Mouse (Mus musculus) limb, embryonic 11.5 days (tissue): ENCODE results near the gene Lap3. TPM values are rescaled to one million over a fixed set of nuclear protein-coding genes. Genes with fewer than 3 reads are reported as not detected.
A peak's percentile ranks its signal among the peaks of the same experiment; 100 is the strongest.

ENCODE experiments used
- ATAC-seq: fragments of 200-750 bp; cut with Nextera tagmentation; 2 replicates; pipeline ENCODE4 v1.8.0; 2017; ENCODE audit warnings: low read depth; ENCODE audit not compliant: insufficient number of reproducible peaks, low FRiP score, low TSS enrichment
- DNase-seq: peaks from one replicate; pipeline ENCODE4 v3.0.0-alpha.2; 2015; ENCODE audit warnings: low spot score
- H3K27ac ChIP-seq: fragments of 300-500 bp; sonication (generic); replicated peaks from 2 replicates; pipeline ENCODE4 v1.5.1; 2014; ENCODE audit warnings: low read depth, mild to moderate bottlenecking, low read length
- H3K27me3 ChIP-seq: fragments of 300-500 bp; sonication (generic); 2 replicates; pipeline ENCODE4 v1.6.1; 2014; ENCODE audit warnings: mild to moderate bottlenecking, low read length, mixed read lengths; ENCODE audit not compliant: control insufficient read depth, insufficient read depth
- H3K36me3 ChIP-seq: fragments of 300-500 bp; sonication (generic); 2 replicates; pipeline ENCODE4 v1.6.1; 2014; ENCODE audit warnings: mild to moderate bottlenecking, low read length, moderate library complexity, mixed read lengths; ENCODE audit not compliant: control insufficient read depth, insufficient read depth
- H3K4me1 ChIP-seq: fragments of 300-500 bp; sonication (generic); 2 replicates; pipeline ENCODE4 v1.6.1; 2014; ENCODE audit warnings: low read length, mixed read lengths; ENCODE audit not compliant: control insufficient read depth, insufficient read depth
- H3K4me2 ChIP-seq: fragments of 300-500 bp; sonication (generic); 2 replicates; pipeline ENCODE4 v1.6.1; 2014; ENCODE audit warnings: low read depth, mild to moderate bottlenecking, moderate library complexity; ENCODE audit not compliant: severe bottlenecking
- H3K4me3 ChIP-seq: fragments of 300-500 bp; sonication (generic); 2 replicates; pipeline ENCODE4 v1.5.1; 2014; ENCODE audit warnings: low read depth, low read length
- H3K9ac ChIP-seq: fragments of 300-500 bp; sonication (generic); 2 replicates; pipeline ENCODE4 v1.6.1; 2014; ENCODE audit warnings: mild to moderate bottlenecking, low read length
- H3K9me3 ChIP-seq: fragments of 300-500 bp; sonication (generic); 2 replicates; pipeline ENCODE4 v1.6.1; 2016; ENCODE audit warnings: low read length; ENCODE audit not compliant: control insufficient read depth
- WGBS: fragments of 180-500 bp; shearing (Covaris S2); extraction: QIAGEN DNeasy Blood & Tissue Kit; methylation state at CpG from one replicate; pipeline ENCODE4 v1.1.7; 2014; 5-methylcytosine and 5-hydroxymethylcytosine counted together
- polyA plus RNA-seq: library from polyadenylated mRNA; unstranded; fragments of >200 nt; fragmentation: Nextera tagmentation; extraction: Ambion mirVana; gene quantifications from 2 replicates; pipeline ENCODE4 v1.2.1, GENCODE M21; 2014

Gene Lap3
- polyA plus RNA-seq, 1 experiment from 2014 or later: 98.3 TPM

DNA sequence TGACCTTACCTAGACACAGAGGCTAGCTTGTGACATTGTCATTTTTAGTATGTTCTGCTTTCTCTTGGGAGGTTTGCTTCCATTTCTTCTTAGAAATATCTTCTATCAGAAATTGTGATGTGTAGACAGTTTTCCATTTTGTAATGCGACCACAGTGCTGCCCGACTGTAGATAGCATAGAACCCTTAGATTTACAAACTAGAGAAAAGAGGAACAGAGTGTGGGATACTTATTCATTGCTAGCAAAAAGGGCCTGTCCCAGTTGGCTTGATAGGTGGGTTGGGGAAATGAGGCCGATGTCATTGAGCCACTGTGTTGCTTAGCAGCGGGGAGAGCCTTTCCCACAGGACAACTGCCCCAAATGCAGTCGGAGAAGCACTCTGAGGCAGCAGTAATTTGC is 4.4 kb downstream of the Lap3 start:
- Histone ChIP-seq H3K9ac (no peak overlapping the region), H3K36me3 (no peaks in the 10 kb centered on the region; the same call in 1 of the 2 replicates), H3K4me3 (no peak overlapping the region), H3K9me3 (no peaks in the 10 kb centered on the region), H3K27me3 (no peaks in the 10 kb centered on the region), H3K4me2 (no peak overlapping the region), H3K27ac (no peak overlapping the region), H3K4me1 (peaks cover 5% of the 10 kb centered on the region; the same call in 1 of the 2 replicates)
- WGBS: 91% methylated on average over 5 of the region's 5 CpGs
- DNase-seq (no peak), ATAC-seq (no peak)

DNA sequence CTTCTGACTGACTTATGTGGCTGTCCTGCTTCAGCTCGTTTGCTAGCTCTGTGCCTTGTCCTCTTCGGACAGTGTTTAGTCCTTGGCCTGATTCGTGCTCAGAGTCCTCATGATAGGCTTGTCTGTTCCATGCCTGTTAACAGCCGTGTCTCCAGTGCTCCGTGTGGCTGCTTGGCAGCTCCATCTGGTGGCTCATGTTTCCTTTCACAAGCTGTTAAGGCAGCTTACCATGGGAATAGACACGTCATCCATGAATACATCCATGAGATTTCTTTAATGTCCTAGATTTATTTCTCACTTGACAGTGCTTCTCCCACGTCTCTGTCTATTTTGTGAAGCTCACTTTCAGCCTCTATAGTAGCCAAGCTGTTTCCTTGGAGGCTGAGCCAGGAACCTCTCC is 16.9 kb downstream of the Lap3 start:
- ATAC-seq: no peak
- H3K4me1 ChIP-seq: no peaks in the 10 kb centered on the region
- 82% methylated on average over 7 of the region's 7 CpGs for WGBS

DNA sequence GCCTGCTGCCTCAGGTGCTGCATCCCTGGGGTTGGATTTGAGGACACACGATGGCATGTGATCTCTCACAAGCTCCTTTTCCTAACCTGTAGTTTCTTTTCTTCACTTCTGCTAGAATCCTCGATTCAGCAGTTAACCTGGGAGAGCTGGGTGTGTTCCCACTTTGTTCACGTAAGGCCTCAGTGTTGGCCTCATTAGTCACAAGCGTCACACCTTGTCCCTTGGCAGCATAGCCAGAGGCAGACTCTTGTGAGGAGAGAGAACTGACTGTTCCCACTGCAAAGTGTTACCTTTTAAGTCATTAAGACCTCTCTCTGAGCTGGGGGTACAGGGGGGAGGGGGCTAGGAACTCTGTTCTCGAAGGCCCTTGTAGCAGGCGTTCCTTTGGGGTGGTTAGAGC is 19.7 kb downstream of the Lap3 start:
- Histone ChIP-seq H3K36me3 (peaks cover 5% of the 10 kb centered on the region; the same call in 1 of the 2 replicates), H3K4me1 (no peaks in the 10 kb centered on the region), H3K9me3 (no peaks in the 10 kb centered on the region), H3K27ac (no peak overlapping the region), H3K27me3 (no peaks in the 10 kb centered on the region), H3K4me2 (no peak overlapping the region), H3K9ac (no peak overlapping the region), H3K4me3 (no peak overlapping the region)
- 90% methylated on average over 6 of the region's 6 CpGs for WGBS
- DNase-seq: no peak
- no peak for ATAC-seq

More for the DNA sequence above, 16.9 kb downstream of the Lap3 start:
- no peak for DNase-seq
- Histone ChIP-seq H3K27ac (no peak overlapping the region), H3K4me3 (no peak overlapping the region), H3K36me3 (peaks cover 6% of the 10 kb centered on the region), H3K4me2 (no peak overlapping the region), H3K9ac (no peak overlapping the region), H3K27me3 (no peaks in the 10 kb centered on the region), H3K9me3 (no peaks in the 10 kb centered on the region)

DNA sequence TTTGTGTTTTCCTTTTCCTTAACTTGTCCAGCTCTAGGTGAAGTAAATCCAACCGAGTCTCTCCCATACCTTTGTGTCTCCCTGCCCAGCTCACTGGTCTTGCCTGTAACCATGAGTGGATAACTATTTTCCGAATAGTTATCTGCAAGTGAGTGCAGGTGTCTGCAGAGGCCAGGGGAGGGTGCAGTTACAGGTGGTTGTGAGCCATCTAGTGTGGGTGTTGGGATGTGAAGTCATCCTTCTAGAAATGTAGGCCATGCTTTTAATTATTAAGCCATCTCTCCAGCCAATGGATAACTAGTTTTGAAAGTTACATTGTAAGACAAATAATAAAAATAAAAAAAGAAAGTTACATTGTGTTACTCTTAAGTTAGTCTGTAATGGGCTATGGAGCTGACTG is 20.3 kb downstream of the Lap3 start:
- Histone ChIP-seq H3K27ac (no peak overlapping the region), H3K9me3 (no peaks in the 10 kb centered on the region), H3K4me2 (no peak overlapping the region), H3K4me3 (no peak overlapping the region), H3K27me3 (no peaks in the 10 kb centered on the region), H3K36me3 (peaks cover 5% of the 10 kb centered on the region; the same call in 1 of the 2 replicates), H3K9ac (no peak overlapping the region), H3K4me1 (no peaks in the 10 kb centered on the region)
- ATAC-seq: no peak
- 87% methylated on average over 2 of the region's 2 CpGs for WGBS
- no peak for DNase-seq

DNA sequence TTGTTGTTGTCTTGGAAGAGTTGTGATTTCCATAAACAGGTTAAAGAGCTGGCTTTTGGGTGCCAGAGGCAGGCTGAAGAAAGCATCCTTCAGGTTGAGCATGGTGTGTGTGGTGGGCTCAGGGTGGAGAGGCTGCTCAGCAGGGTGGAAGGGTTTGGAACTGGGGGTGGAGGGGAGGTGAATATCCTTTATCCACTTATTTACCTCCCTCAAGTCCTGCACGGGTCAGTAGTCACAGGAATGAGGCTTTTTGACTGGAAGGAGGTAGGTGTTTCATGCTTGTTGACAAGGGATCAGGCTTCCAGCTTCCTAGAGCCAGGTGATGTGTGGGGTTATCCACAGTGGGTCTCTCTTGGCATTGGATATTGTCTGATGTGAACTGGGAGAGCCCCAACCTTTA is 21.4 kb downstream of the Lap3 start:
- Histone ChIP-seq H3K4me3 (no peak overlapping the region), H3K27me3 (no peaks in the 10 kb centered on the region), H3K27ac (no peak overlapping the region), H3K4me1 (no peaks in the 10 kb centered on the region), H3K36me3 (peaks cover 5% of the 10 kb centered on the region; the same call in 1 of the 2 replicates), H3K4me2 (no peak overlapping the region), H3K9me3 (no peaks in the 10 kb centered on the region), H3K9ac (no peak overlapping the region)
- WGBS: 83% methylated on average over 1 of the region's 1 CpGs
- no peak for DNase-seq
- no peak for ATAC-seq

DNA sequence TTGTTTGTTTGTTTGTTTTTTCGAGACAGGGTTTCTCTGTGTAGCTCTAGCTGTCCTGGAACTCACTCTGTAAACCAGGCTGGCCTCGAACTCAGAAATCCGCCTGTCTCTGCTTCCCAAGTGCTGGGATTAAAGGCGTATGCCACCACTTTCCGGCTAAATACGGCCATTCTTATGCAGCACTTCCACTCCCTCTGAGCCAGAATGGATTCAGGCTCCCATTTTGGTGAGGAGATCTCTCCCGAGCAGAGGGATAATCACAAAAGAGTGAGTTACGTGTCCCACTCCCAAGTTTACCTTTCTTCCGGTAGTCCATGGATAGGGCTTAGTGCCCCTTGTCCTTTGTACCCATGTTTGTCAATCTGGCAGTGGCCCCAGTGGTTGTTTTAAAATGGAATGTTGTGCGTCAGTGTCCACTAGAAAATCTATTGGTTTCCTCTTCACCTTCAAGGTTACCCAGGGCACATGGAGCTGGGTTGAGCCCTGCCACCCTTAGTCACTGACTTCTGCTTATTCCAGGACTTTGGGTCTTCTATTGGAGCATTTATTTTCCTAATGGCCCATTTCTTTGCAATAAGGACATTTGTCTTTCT is 22.1 kb downstream of the Lap3 start:
- Histone ChIP-seq H3K4me3 (no peak overlapping the region), H3K4me1 (no peaks in the 10 kb centered on the region), H3K27ac (no peak overlapping the region), H3K36me3 (peaks cover 3% of the 10 kb centered on the region; the same call in 1 of the 2 replicates), H3K9ac (no peak overlapping the region), H3K27me3 (no peaks in the 10 kb centered on the region), H3K9me3 (no peaks in the 10 kb centered on the region), H3K4me2 (no peak overlapping the region)
- DNase-seq: no peak
- no peak for ATAC-seq
- WGBS: 91% methylated on average over 10 of the region's 10 CpGs

DNA sequence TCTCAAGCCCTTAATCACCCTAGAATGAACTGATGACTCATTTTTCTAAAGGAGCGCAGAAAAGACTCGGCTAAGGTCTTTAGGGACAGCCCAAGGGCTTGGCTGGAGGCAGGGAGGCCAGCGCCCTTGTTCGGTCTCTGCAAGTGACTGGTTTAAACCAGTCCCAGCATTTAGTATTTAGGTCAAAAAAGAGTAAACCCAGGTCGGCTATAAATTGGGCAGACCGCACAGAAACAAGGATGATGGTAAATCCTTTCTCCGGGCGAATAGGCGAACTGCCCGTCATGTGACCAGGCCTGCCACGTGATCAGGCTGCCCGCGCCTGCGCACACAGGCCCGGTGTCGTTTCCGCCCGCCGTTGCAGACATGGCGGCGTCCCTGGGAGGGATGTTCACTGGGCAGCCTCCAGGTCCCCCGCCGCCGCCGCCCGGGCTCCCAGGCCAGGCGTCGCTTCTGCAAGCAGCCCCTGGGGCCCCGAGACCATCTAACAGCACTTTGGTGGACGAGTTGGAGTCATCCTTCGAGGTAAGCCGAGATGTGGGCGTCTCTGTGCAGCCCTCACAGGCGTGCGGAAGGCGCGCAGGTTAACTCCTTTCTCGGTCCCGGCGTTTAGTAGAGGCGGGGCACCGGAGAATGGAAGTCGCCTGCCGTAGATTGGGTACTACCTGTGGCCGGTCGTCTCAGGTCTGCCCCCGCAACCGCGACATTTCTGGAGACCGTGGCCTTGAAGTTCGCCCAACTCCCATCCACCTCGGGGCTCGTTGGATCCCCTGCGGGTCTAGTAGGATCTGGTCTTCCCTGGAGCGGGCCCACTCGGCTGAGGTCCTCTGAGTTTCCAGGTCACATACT is 27.0 kb downstream of the Lap3 start, which contains the start of gene Med28:
Gene Med28 (plus strand): TSS at position 270 of the 849 bp plus-strand sequence.
- peak; percentile 97 for DNase-seq
- Histone ChIP-seq H3K27me3 (no peaks in the 10 kb centered on the region), H3K36me3 (no peaks in the 10 kb centered on the region), H3K4me1 (peaks cover 5% of the 10 kb centered on the region; the same call in 1 of the 2 replicates), H3K9me3 (no peaks in the 10 kb centered on the region), H3K4me3 (peak within 1 kb of the TSS; percentile 97), H3K9ac (peak within 1 kb of the TSS; percentile 90), H3K27ac (peak within 1 kb of the TSS; percentile 56; the same call in 1 of the 2 replicates), H3K4me2 (peak within 1 kb of the TSS; percentile 63)
- 2% methylated on average over 56 of the region's 56 CpGs for WGBS
- peak; percentile 95 for ATAC-seq

DNA sequence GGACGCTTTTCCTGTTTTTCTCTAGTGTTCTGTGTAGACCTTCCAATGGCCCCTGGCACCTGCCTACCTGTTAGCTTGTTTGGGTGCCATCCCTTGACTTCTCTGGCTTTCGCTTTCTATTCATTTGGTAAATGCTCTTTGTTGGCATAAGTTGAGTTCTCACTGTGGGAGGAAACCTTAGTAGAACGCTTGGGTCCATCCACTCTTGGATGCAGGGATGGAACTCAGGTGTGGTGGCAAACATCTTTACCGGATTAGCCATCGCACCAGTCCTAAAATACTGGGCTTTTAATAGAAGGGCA is 27.6 kb downstream of the Lap3 start:
- Histone ChIP-seq H3K9me3 (no peaks in the 10 kb centered on the region), H3K4me2 (peak overlapping the region; percentile 63), H3K4me3 (peak overlapping the region; percentile 97), H3K27ac (no peak overlapping the region), H3K4me1 (peaks cover 5% of the 10 kb centered on the region; the same call in 1 of the 2 replicates), H3K9ac (peak overlapping the region; percentile 90), H3K27me3 (no peaks in the 10 kb centered on the region), H3K36me3 (no peaks in the 10 kb centered on the region; the same call in 1 of the 2 replicates)
- 3% methylated on average over 5 of the region's 5 CpGs for WGBS
- DNase-seq: no peak
- no peak for ATAC-seq
